Mouse (Mus musculus): Measurements from ENCODE around the gene Tbc1d22a. TPM values are rescaled to one million over a fixed set of nuclear protein-coding genes. Genes with fewer than 3 reads are reported as not detected.

The Tbc1d22a gene
- polyA plus RNA-seq, 1 experiment from 2014 or later, result 11.7 TPM

DNA sequence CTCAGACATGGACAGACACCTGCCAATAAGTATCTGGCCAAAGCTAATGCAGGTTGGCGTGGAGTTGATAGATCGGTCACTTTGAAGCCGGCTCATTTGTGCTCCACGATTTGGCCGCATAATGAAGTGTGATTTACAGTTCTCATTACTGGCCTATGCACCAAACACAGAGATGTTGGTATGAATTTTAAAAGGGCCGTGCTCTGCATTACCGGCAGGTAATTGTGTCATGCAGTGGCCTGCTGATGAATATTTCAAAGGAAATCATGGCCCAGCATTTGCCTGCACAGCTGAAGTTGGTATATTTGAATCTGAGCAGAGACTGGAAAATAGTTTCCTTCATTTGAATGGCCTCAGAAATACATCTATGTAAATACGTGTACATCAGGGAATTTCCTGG, 219.1 kb downstream of the Tbc1d22a start:
- H3K4me1 ChIP-seq (replicated peaks; ENCODE audit: control insufficient read depth, insufficient read depth, low read length), result no peaks in the 10 kb centered on the region
- H3K27me3 ChIP-seq (replicated peaks; ENCODE audit: control insufficient read depth, insufficient read depth, low read length), result no peaks in the 10 kb centered on the region
- WGBS, result 92% methylated on average over 8 of the region's 8 CpGs

GRCm38 (mm10) chr15:86434241-86434640, 220.0 kb downstream of the Tbc1d22a start:
- WGBS, result 90% methylated on average over 3 of the region's 3 CpGs
- Histone ChIP-seq H3K4me3 (ENCODE audit: low read depth, low read length) (no peak overlapping the region), H3K9ac (ENCODE audit: low read depth, low read length) (no peak overlapping the region), H3K9me3 (ENCODE audit: control insufficient read depth, low read length) (no peaks in the 10 kb centered on the region), H3K4me2 (no peak overlapping the region), H3K4me1 (replicated peaks; ENCODE audit: control insufficient read depth, insufficient read depth, low read length) (peaks cover 8% of the 10 kb centered on the region), H3K27ac (ENCODE audit: low read depth, low read length) (no peak overlapping the region), H3K27me3 (replicated peaks; ENCODE audit: control insufficient read depth, insufficient read depth, low read length) (no peaks in the 10 kb centered on the region), H3K36me3 (ENCODE audit: control insufficient read depth, insufficient read depth, low read length) (no peaks in the 10 kb centered on the region)
- DNase-seq (ENCODE audit: low spot score), result no peak
- ATAC-seq (replicated peaks; ENCODE audit: low FRiP score), result no peak

More for the DNA sequence above, 219.1 kb downstream of the Tbc1d22a start:
- Histone ChIP-seq H3K9me3 (ENCODE audit: control insufficient read depth, low read length) (no peaks in the 10 kb centered on the region), H3K4me3 (ENCODE audit: low read depth, low read length) (no peak overlapping the region), H3K4me2 (no peak overlapping the region), H3K9ac (ENCODE audit: low read depth, low read length) (no peak overlapping the region), H3K27ac (ENCODE audit: low read depth, low read length) (no peak overlapping the region), H3K36me3 (ENCODE audit: control insufficient read depth, insufficient read depth, low read length) (no peaks in the 10 kb centered on the region)
- ATAC-seq (replicated peaks; ENCODE audit: low FRiP score) (no peak), DNase-seq (ENCODE audit: low spot score) (no peak)

- ATAC-seq (replicated peaks; ENCODE audit: low FRiP score) (no peak), DNase-seq (ENCODE audit: low spot score) (no peak)
- no peak overlapping the region for H3K4me2 ChIP-seq
- no peaks in the 10 kb centered on the region for H3K27me3 ChIP-seq (replicated peaks; ENCODE audit: control insufficient read depth, insufficient read depth, low read length)
- H3K36me3 ChIP-seq (ENCODE audit: control insufficient read depth, insufficient read depth, low read length), result no peaks in the 10 kb centered on the region
- H3K4me3 ChIP-seq (ENCODE audit: low read depth, low read length), result no peak overlapping the region
- no peak overlapping the region for H3K9ac ChIP-seq (ENCODE audit: low read depth, low read length)
- no peak overlapping the region for H3K27ac ChIP-seq (ENCODE audit: low read depth, low read length)
- 92% methylated on average over 2 of the region's 2 CpGs for WGBS
- no peaks in the 10 kb centered on the region for H3K9me3 ChIP-seq (ENCODE audit: control insufficient read depth, low read length)
- peaks cover 16% of the 10 kb centered on the region for H3K4me1 ChIP-seq (replicated peaks; ENCODE audit: control insufficient read depth, insufficient read depth, low read length)
Observed at GRCm38 (mm10) chr15:86437346-86437745, 223.1 kb downstream of the Tbc1d22a start.

DNA sequence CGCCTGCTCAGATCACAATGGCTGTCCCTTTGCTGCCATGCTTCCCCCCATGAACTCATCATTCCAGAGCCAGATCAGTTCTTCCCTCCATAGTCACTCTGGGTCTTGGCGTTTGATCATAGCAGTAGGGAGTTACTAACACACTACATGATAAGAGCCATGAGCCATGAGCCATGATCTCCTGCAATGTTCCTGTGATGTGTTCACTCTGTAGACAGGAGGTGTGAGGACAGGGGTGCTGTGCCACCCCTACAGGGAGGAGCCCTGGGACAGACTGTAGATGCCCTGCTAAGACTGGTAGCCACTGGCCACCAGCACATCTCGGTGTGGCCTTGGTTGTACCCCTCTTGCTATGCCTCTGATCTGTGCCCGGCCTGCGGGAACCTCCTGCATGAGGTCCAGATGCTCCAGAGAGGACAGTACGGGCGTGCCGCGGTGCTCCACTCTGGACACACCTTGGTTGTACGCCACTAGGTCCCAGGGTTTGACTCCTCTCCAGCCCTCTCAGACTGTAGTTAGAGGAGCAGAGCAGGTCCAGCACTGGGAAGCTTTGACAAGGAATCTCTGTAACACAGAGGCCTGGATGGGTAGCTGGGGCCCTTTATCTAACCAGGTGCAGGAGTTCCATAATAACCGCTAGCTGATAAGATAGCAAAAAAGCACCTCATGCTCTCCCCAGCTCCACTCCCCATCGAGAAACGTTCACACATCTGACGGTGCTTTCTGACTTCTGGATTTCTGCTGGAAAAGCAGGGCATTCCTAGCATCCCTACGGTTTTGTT, 224.9 kb downstream of the Tbc1d22a start:
- ATAC-seq (replicated peaks; ENCODE audit: low FRiP score), result peak; percentile 94

GRCm38 (mm10) chr15:86444271-86444670, 230.0 kb downstream of the Tbc1d22a start:
- Histone ChIP-seq H3K27ac (ENCODE audit: low read depth, low read length) (no peak overlapping the region), H3K27me3 (replicated peaks; ENCODE audit: control insufficient read depth, insufficient read depth, low read length) (no peaks in the 10 kb centered on the region), H3K4me3 (ENCODE audit: low read depth, low read length) (no peak overlapping the region), H3K36me3 (ENCODE audit: control insufficient read depth, insufficient read depth, low read length) (no peaks in the 10 kb centered on the region), H3K9me3 (ENCODE audit: control insufficient read depth, low read length) (no peaks in the 10 kb centered on the region), H3K4me2 (no peak overlapping the region), H3K4me1 (replicated peaks; ENCODE audit: control insufficient read depth, insufficient read depth, low read length) (peaks cover 8% of the 10 kb centered on the region), H3K9ac (ENCODE audit: low read depth, low read length) (no peak overlapping the region)
- ATAC-seq (replicated peaks; ENCODE audit: low FRiP score) (no peak), DNase-seq (ENCODE audit: low spot score) (no peak)
- 87% methylated on average over 2 of the region's 2 CpGs for whole genome bisulfite sequencing

More for the DNA sequence above, 224.9 kb downstream of the Tbc1d22a start:
- no peak overlapping the region for H3K9ac ChIP-seq (ENCODE audit: low read depth, low read length)
- H3K4me2 ChIP-seq, result 0 out of 2 replicates have a peak overlapping the region, but pooled peaks have one; percentile 22
- no peaks in the 10 kb centered on the region for H3K9me3 ChIP-seq (ENCODE audit: control insufficient read depth, low read length)
- no peak for DNase-seq (ENCODE audit: low spot score)
- 67% methylated on average over 15 of the region's 15 CpGs for WGBS
- H3K4me1 ChIP-seq (replicated peaks; ENCODE audit: control insufficient read depth, insufficient read depth, low read length), result peaks cover 16% of the 10 kb centered on the region
- H3K27ac ChIP-seq (ENCODE audit: low read depth, low read length), result no peak overlapping the region
- no peaks in the 10 kb centered on the region for H3K36me3 ChIP-seq (ENCODE audit: control insufficient read depth, insufficient read depth, low read length)
- no peak overlapping the region for H3K4me3 ChIP-seq (ENCODE audit: low read depth, low read length)
- H3K27me3 ChIP-seq (replicated peaks; ENCODE audit: control insufficient read depth, insufficient read depth, low read length), result no peaks in the 10 kb centered on the region

DNA sequence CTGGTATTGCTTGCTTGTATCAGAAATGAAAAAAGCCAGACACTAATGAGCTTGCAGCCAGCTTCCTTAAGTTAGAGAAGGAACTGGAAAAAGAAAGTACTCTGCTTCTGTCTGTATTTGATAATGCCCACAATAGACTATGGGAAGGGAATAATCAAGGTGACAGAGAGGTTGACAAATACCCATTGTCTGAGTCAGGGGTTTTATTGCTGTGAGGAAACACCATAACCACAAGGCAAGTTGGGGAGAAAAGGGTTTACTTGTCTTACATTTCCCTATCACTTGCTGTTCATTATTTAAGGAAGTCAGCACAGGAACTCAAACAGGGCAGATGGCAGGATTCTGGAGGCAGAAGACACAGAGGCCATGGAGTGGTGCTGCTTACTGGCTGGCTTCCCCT, 231.8 kb downstream of the Tbc1d22a start:
- Histone ChIP-seq H3K9ac (ENCODE audit: low read depth, low read length) (no peak overlapping the region), H3K4me1 (replicated peaks; ENCODE audit: control insufficient read depth, insufficient read depth, low read length) (0 out of 2 replicates have a peak, but pooled peaks cover under 1% of the 10 kb centered on the region), H3K4me3 (ENCODE audit: low read depth, low read length) (no peak overlapping the region), H3K9me3 (ENCODE audit: control insufficient read depth, low read length) (no peaks in the 10 kb centered on the region), H3K4me2 (no peak overlapping the region), H3K27me3 (replicated peaks; ENCODE audit: control insufficient read depth, insufficient read depth, low read length) (no peaks in the 10 kb centered on the region), H3K27ac (ENCODE audit: low read depth, low read length) (no peak overlapping the region), H3K36me3 (ENCODE audit: control insufficient read depth, insufficient read depth, low read length) (no peaks in the 10 kb centered on the region)
- no peak for ATAC-seq (replicated peaks; ENCODE audit: low FRiP score)
- no peak for DNase-seq (ENCODE audit: low spot score)

DNA sequence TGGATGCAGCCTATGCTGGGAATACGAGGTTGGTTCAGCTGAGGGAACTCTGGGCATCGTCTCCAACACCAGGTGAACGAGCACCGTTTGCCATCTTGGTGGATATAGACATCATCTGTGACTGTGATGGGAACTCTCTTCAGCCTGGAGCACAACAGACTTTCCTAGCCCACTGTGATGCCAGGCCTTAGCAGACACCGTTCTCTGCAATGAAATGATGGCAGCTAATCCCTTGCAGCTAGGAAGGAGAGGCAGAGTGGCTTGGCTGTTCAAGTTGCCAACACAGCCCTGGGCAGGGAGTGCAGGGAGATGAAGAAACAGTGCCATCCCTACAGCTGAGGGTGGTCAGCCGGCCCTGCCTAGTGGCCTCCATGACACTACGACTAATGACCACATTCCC, 233.0 kb downstream of the Tbc1d22a start:
- H3K4me2 ChIP-seq, result no peak overlapping the region
- ATAC-seq (replicated peaks; ENCODE audit: low FRiP score) (no peak), DNase-seq (ENCODE audit: low spot score) (no peak)
- WGBS, result 91% methylated on average over 7 of the region's 7 CpGs
- no peaks in the 10 kb centered on the region for H3K4me1 ChIP-seq (replicated peaks; ENCODE audit: control insufficient read depth, insufficient read depth, low read length)
- no peaks in the 10 kb centered on the region for H3K36me3 ChIP-seq (ENCODE audit: control insufficient read depth, insufficient read depth, low read length)
- H3K27ac ChIP-seq (ENCODE audit: low read depth, low read length), result no peak overlapping the region
- no peaks in the 10 kb centered on the region for H3K9me3 ChIP-seq (ENCODE audit: control insufficient read depth, low read length)
- H3K27me3 ChIP-seq (replicated peaks; ENCODE audit: control insufficient read depth, insufficient read depth, low read length), result no peaks in the 10 kb centered on the region
- H3K4me3 ChIP-seq (ENCODE audit: low read depth, low read length), result no peak overlapping the region
- H3K9ac ChIP-seq (ENCODE audit: low read depth, low read length), result no peak overlapping the region

GRCm38 (mm10) chr15:86449236-86449635, 235.0 kb downstream of the Tbc1d22a start:
- Histone ChIP-seq H3K4me1 (replicated peaks; ENCODE audit: control insufficient read depth, insufficient read depth, low read length) (no peaks in the 10 kb centered on the region), H3K27ac (ENCODE audit: low read depth, low read length) (no peak overlapping the region), H3K9ac (ENCODE audit: low read depth, low read length) (no peak overlapping the region), H3K4me2 (no peak overlapping the region), H3K27me3 (replicated peaks; ENCODE audit: control insufficient read depth, insufficient read depth, low read length) (no peaks in the 10 kb centered on the region), H3K9me3 (ENCODE audit: control insufficient read depth, low read length) (no peaks in the 10 kb centered on the region), H3K4me3 (ENCODE audit: low read depth, low read length) (no peak overlapping the region), H3K36me3 (ENCODE audit: control insufficient read depth, insufficient read depth, low read length) (no peaks in the 10 kb centered on the region)
- WGBS, result 86% methylated on average over 5 of the region's 5 CpGs
- DNase-seq (ENCODE audit: low spot score) (no peak), ATAC-seq (replicated peaks; ENCODE audit: low FRiP score) (no peak)

DNA sequence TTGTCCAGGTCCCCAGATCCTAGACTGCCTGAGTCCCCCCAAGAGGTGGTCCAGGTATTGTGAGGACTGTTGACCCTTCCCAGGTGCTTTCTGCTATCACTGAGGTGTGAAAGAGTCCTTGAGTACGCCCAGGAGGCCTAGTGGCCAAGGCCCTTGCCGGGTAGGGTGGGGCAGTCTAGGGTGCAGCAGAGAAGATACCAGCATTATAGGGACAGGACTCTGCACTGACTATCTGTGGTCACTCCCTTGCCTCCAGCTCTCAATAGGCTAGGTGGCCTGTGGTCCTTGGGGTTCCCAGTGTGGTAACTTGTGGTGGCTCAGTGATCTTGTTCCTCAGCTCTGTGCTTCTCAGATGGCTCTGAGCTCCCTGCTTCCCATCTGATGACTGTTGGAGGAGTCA, 235.5 kb downstream of the Tbc1d22a start:
- no peak overlapping the region for H3K4me3 ChIP-seq (ENCODE audit: low read depth, low read length)
- DNase-seq (ENCODE audit: low spot score) (no peak), ATAC-seq (replicated peaks; ENCODE audit: low FRiP score) (no peak)
- H3K4me1 ChIP-seq (replicated peaks; ENCODE audit: control insufficient read depth, insufficient read depth, low read length), result no peaks in the 10 kb centered on the region
- no peak overlapping the region for H3K27ac ChIP-seq (ENCODE audit: low read depth, low read length)
- WGBS, result 87% methylated on average over 2 of the region's 2 CpGs
- no peak overlapping the region for H3K9ac ChIP-seq (ENCODE audit: low read depth, low read length)
- H3K4me2 ChIP-seq, result no peak overlapping the region
- no peaks in the 10 kb centered on the region for H3K9me3 ChIP-seq (ENCODE audit: control insufficient read depth, low read length)
- H3K27me3 ChIP-seq (replicated peaks; ENCODE audit: control insufficient read depth, insufficient read depth, low read length), result no peaks in the 10 kb centered on the region
- no peaks in the 10 kb centered on the region for H3K36me3 ChIP-seq (ENCODE audit: control insufficient read depth, insufficient read depth, low read length)

Measured in liver, embryonic 11.5 days (tissue).